Mouse (Mus musculus): ENCODE measurements around the gene Nkx6-1.

Gene Nkx6-1

GRCm38 (mm10) chr5:101658984-101659290 is 5.9 kb downstream of the Nkx6-1 start:
- no peak for DNase-seq

- peak; percentile 64 for DNase-seq
Measured at GRCm38 (mm10) chr5:101658188-101658983, 6.4 kb downstream of the Nkx6-1 start.

GRCm38 (mm10) chr5:101657698-101658097 is 7.1 kb downstream of the Nkx6-1 start:
- no peak for DNase-seq

- no peak for DNase-seq
Measured at GRCm38 (mm10) chr5:101656107-101656506, 8.7 kb downstream of the Nkx6-1 start.

GRCm38 (mm10) chr5:101655418-101655817 is 9.4 kb downstream of the Nkx6-1 start:
- DNase-seq = no peak

- no peak for DNase-seq
Measured at GRCm38 (mm10) chr5:101647726-101648686, 16.8 kb downstream of the Nkx6-1 start.

- no peak for DNase-seq
Measured at GRCm38 (mm10) chr5:101646961-101647575, 17.7 kb downstream of the Nkx6-1 start.

- no peak for DNase-seq
Measured at GRCm38 (mm10) chr5:101645071-101645470, 19.7 kb downstream of the Nkx6-1 start.

- DNase-seq = no peak
Measured at GRCm38 (mm10) chr5:101638101-101638500, 26.7 kb downstream of the Nkx6-1 start.

Data from embryo, embryonic 11 days (tissue).